Mouse (Mus musculus): ENCODE data around the gene Wdr17.

The Wdr17 gene

DNA sequence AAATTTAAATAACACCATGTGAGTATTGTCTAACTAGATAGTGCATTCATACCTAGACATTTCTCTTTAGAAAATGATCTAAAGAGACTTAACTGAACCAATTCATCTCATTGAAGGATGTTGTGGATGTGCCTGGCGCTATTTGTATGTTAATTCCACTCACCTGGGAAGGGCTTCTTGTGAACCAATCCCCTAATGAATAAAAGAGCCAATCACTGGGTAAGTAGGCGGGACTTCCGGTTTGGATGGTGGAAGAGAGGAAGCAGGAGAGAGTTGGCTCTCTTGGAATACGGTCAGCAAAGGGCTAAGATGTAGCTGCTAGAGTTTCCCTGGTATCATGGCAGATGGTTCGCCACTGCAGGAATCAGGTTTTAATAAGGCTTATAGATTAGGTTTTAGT lies 64.0 kb downstream of the Wdr17 start:
- no peaks in the 10 kb centered on the region for H3K36me3 ChIP-seq (ENCODE audit: insufficient read depth, low read length)

DNA sequence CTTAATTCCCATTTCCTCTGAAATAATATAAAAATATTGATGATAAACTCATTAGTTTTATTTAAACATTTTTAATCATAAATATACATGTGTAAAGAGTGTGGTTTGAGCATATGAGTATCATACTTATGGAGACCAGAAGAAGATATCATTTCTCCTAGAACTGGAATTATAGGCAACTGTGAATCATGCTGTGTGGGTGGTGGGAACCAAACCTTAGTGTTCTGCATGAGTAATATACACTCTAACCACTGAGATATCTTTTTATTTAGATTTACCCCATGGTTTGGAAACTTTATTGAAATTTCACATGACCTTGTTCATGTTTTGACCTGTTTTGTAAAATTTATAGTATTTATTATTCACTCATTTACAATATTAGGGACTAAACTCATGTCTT lies 68.3 kb downstream of the Wdr17 start:
- no peak overlapping the region for H3K4me3 ChIP-seq (replicated peaks; ENCODE audit: low read length)
- no peak for TF ChIP-seq NANOG (IDR thresholded peaks at IDR 0.05; ENCODE audit: borderline replicate concordance, low read length)
- TF ChIP-seq POU5F1 (IDR thresholded peaks at IDR 0.05; ENCODE audit: borderline replicate concordance, low read length): no peak
- TF ChIP-seq CTCF (conservative IDR thresholded peaks at IDR 0.05; ENCODE audit: low read length): no peak
- H3K36me3 ChIP-seq (ENCODE audit: insufficient read depth, low read length): no peaks in the 10 kb centered on the region
- H3K4me1 ChIP-seq (replicated peaks; ENCODE audit: low read depth, low read length): no peaks in the 10 kb centered on the region; the same call in 1 of the 2 replicates
- no peaks in the 10 kb centered on the region for H3K9me3 ChIP-seq (ENCODE audit: low read length)
- no peaks in the 10 kb centered on the region for H3K27me3 ChIP-seq (ENCODE audit: insufficient read depth, low read length)

More for the DNA sequence above, 64.0 kb downstream of the Wdr17 start:
- no peaks in the 10 kb centered on the region; the same call in 1 of the 2 replicates for H3K4me1 ChIP-seq (replicated peaks; ENCODE audit: low read depth, low read length)
- no peaks in the 10 kb centered on the region for H3K9me3 ChIP-seq (ENCODE audit: low read length)
- H3K4me3 ChIP-seq (replicated peaks; ENCODE audit: low read length): no peak overlapping the region
- TF ChIP-seq CTCF (conservative IDR thresholded peaks at IDR 0.05; ENCODE audit: low read length) (no peak), POU5F1 (IDR thresholded peaks at IDR 0.05; ENCODE audit: borderline replicate concordance, low read length) (no peak), NANOG (IDR thresholded peaks at IDR 0.05; ENCODE audit: borderline replicate concordance, low read length) (peak; percentile 61; the same call in 1 of the 2 replicates)
- H3K27me3 ChIP-seq (ENCODE audit: insufficient read depth, low read length): no peaks in the 10 kb centered on the region

DNA sequence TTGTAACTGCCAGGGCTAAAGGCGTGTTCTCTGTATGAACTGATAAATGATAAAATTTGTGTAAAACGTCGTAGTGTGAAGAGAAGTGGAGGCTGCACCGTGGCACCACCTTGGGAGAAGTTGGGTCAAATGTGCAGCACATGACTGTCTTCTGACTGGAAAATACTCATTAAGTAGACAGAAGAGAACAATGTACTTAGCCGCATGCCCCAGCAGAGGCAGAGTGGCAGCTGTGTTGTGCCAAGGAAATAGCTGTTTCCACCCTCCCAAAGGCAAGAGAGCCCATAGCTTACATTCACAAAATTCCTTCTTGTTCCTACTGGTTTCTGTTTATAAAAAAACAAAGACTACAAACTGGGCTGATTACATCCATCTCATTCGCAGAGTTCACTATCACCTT lies 78.8 kb downstream of the Wdr17 start:
- Histone ChIP-seq H3K9me3 (ENCODE audit: low read length) (no peaks in the 10 kb centered on the region), H3K4me3 (replicated peaks; ENCODE audit: low read length) (no peak overlapping the region)

DNA sequence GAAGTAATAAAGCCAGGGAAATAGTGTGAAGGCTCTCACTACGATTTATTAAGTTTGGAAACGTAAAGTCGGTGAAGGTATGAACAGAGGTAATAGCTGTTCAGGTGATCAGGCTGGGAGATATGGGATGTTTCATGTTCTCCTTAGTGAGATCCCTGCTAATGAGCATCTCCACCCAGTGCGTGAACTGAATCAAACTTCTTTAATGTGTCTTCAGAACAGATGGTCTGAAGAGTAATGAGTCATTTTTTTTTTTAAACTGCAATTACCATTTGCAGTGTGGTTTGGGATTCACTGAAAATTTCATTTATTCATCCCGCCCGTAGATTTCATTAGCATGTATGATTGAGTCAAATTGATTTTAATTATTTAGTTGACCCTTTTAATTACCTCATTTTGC lies 80.8 kb downstream of the Wdr17 start:
- no peak overlapping the region for H3K4me3 ChIP-seq (replicated peaks; ENCODE audit: low read length)
- no peaks in the 10 kb centered on the region for H3K27me3 ChIP-seq (ENCODE audit: insufficient read depth, low read length)
- H3K9me3 ChIP-seq (ENCODE audit: low read length): no peaks in the 10 kb centered on the region
- no peaks in the 10 kb centered on the region for H3K36me3 ChIP-seq (ENCODE audit: insufficient read depth, low read length)
- no peak for TF ChIP-seq POU5F1 (IDR thresholded peaks at IDR 0.05; ENCODE audit: borderline replicate concordance, low read length)
- TF ChIP-seq NANOG (IDR thresholded peaks at IDR 0.05; ENCODE audit: borderline replicate concordance, low read length): no peak
- no peak for TF ChIP-seq CTCF (conservative IDR thresholded peaks at IDR 0.05; ENCODE audit: low read length)
- no peaks in the 10 kb centered on the region for H3K4me1 ChIP-seq (replicated peaks; ENCODE audit: low read depth, low read length)

More for the DNA sequence above, 78.8 kb downstream of the Wdr17 start:
- no peak for TF ChIP-seq CTCF (conservative IDR thresholded peaks at IDR 0.05; ENCODE audit: low read length)
- no peak for TF ChIP-seq NANOG (IDR thresholded peaks at IDR 0.05; ENCODE audit: borderline replicate concordance, low read length)
- no peak for TF ChIP-seq POU5F1 (IDR thresholded peaks at IDR 0.05; ENCODE audit: borderline replicate concordance, low read length)
- H3K4me1 ChIP-seq (replicated peaks; ENCODE audit: low read depth, low read length): no peaks in the 10 kb centered on the region
- H3K27me3 ChIP-seq (ENCODE audit: insufficient read depth, low read length): no peaks in the 10 kb centered on the region
- H3K36me3 ChIP-seq (ENCODE audit: insufficient read depth, low read length): no peaks in the 10 kb centered on the region

DNA sequence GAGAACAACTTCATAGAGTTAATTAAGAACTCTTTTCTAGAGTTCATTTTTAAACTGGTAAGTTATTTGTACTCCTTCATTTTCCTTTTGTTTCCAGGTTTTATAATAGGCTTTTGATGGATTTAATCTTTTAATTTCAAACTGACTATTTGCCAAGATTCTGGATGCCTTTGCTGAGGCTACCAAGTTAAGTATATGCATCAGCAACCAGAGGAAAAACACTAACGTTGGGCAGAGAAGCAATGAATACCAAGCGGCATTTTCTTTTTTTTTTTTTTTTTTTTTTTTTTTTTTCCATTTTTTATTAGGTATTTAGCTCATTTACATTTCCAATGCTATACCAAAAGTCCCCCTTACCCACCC lies 94.3 kb downstream of the Wdr17 start:
- Histone ChIP-seq H3K4me1 (replicated peaks; ENCODE audit: low read depth, low read length) (no peaks in the 10 kb centered on the region), H3K9me3 (ENCODE audit: low read length) (no peaks in the 10 kb centered on the region), H3K4me3 (replicated peaks; ENCODE audit: low read length) (no peak overlapping the region), H3K27me3 (ENCODE audit: insufficient read depth, low read length) (no peaks in the 10 kb centered on the region), H3K36me3 (ENCODE audit: insufficient read depth, low read length) (no peaks in the 10 kb centered on the region)
- TF ChIP-seq NANOG (IDR thresholded peaks at IDR 0.05; ENCODE audit: borderline replicate concordance, low read length) (no peak), POU5F1 (IDR thresholded peaks at IDR 0.05; ENCODE audit: borderline replicate concordance, low read length) (no peak), CTCF (conservative IDR thresholded peaks at IDR 0.05; ENCODE audit: low read length) (no peak)

DNA sequence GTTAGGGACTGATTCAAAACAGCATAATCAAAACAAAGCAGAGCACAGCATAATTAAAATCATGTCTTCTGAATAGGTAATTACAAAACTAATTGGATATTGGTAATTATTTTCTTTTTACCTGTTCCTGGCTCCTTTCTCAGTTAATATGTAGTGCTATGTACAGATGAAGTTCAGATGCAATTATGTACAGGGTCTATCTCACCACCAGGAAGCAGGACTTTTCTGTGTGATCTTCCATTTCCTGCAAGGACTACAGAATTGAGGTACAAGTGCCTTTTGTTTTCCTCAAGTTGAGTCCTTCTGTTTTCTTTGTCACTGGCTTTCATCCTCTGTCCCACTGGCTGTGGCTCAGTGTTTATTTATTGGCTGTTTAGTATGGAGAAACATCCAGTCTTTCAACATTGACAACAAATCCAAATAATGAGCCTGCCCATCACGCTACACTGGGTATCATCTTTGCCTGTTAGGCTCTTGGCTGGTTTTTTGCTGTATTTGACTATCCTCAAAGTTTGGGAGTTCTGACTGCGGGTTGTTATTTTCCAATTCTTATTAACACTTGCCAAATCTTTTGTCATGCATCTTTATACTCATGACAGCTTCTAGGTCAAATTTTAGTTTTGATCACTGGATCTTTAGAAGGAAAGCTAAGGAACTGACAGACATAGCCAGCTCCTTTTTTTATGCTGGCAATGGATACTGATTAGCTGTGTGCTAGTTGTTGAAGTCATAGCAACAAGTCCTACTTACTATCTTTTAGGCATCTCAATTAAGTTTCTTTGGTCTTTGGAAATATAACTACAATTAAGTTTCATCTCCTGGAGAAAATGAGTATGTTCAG lies 94.9 kb downstream of the Wdr17 start:
- no peak for TF ChIP-seq CTCF (conservative IDR thresholded peaks at IDR 0.05; ENCODE audit: low read length)
- no peak for TF ChIP-seq POU5F1 (IDR thresholded peaks at IDR 0.05; ENCODE audit: borderline replicate concordance, low read length)
- TF ChIP-seq NANOG (IDR thresholded peaks at IDR 0.05; ENCODE audit: borderline replicate concordance, low read length): no peak
- H3K36me3 ChIP-seq (ENCODE audit: insufficient read depth, low read length): no peaks in the 10 kb centered on the region
- no peaks in the 10 kb centered on the region for H3K27me3 ChIP-seq (ENCODE audit: insufficient read depth, low read length)
- no peaks in the 10 kb centered on the region for H3K4me1 ChIP-seq (replicated peaks; ENCODE audit: low read depth, low read length)
- H3K9me3 ChIP-seq (ENCODE audit: low read length): no peaks in the 10 kb centered on the region
- no peak overlapping the region for H3K4me3 ChIP-seq (replicated peaks; ENCODE audit: low read length)

DNA sequence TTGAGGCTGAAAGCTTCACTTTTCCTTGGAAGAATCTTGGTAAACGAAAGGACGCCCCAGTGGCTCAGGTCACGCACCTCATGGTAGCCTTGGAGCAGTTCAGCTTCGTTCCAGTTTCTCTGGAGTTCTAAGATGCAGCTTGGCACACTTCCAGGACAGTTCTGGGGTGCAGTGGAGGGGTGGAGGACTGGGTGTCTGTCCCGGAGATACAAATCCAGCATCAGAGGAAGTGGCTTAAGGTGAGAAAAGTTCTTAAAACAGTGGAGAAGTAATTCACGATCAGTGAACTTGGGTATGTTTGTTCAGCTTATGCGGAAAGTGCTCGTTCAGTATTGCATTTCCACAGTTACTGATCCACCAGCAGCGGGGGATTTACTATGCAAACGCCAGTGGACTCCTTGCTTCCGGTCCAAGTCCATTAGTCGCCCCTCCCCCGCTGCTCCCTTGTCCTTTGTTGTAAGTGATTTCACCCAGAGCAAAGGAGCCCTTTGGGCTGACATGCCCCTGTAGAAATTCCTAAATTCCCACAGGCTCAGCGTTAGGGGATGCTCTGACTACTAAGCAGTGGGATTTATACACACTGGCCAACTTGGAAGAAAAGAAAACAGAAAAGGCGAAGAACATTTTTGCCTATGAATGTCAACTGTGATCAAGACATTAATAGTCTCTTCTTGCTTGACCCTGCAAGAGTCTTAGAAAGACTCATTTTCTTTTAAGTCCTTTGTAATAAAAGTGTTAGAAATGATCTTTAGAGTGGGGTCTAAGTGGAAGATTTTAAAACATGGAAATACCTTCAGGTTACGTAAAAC lies 106.6 kb downstream of the Wdr17 start:
- no peaks in the 10 kb centered on the region for H3K36me3 ChIP-seq (ENCODE audit: insufficient read depth, low read length)
- TF ChIP-seq NANOG (IDR thresholded peaks at IDR 0.05; ENCODE audit: borderline replicate concordance, low read length) (no peak), POU5F1 (IDR thresholded peaks at IDR 0.05; ENCODE audit: borderline replicate concordance, low read length) (no peak), CTCF (conservative IDR thresholded peaks at IDR 0.05; ENCODE audit: low read length) (no peak)
- H3K9me3 ChIP-seq (ENCODE audit: low read length): no peaks in the 10 kb centered on the region
- H3K27me3 ChIP-seq (ENCODE audit: insufficient read depth, low read length): peaks cover 5% of the 10 kb centered on the region; the same call in 1 of the 2 replicates
- H3K4me3 ChIP-seq (replicated peaks; ENCODE audit: low read length): peak overlapping the region; percentile 61; the same call in 1 of the 2 replicates
- peaks cover 15% of the 10 kb centered on the region for H3K4me1 ChIP-seq (replicated peaks; ENCODE audit: low read depth, low read length)
